Mouse (Mus musculus) erythroblast, adult 5-6 weeks (primary cell): ENCODE results near the gene Pomt2. TPM values are rescaled to one million over a fixed set of nuclear protein-coding genes. Genes with fewer than 3 reads are reported as not detected.

Experiments used
- ATAC-seq: replicated peaks from 2 replicates; pipeline ENCODE4 v1.8.0; 2016; ENCODE audit warnings: moderate number of reproducible peaks, mild to moderate bottlenecking, moderate TSS enrichment, inconsistent platforms; ENCODE audit not compliant: poor library complexity, low FRiP score, severe bottlenecking
- total RNA-seq, 2 experiments: library from RNA; stranded (forward) in 1 of 2; stranded (reverse) in 1 of 2; fragments of 150-400 nt in 1 of 2; fragments of 200-764, 138-1000 nt in 1 of 2; gene quantifications; 2 replicates each; pipeline versions ENCODE4 v1.2.3 to v1.2.4; 2015 to 2017; ENCODE audit warnings: low replicate concordance in 2 of 2

The Pomt2 gene
- total RNA-seq, 2 experiments from 2014 or later = 0.58 to 1.7 TPM

- ATAC-seq = no peak
These were observed 90.7 kb downstream of the Pomt2 start for GRCm38 (mm10) chr12:87057066-87057465.

Other genes with a start within 250 kb of the Pomt2 start
- gene Cipc, start 200.9 kb downstream of the Pomt2 start, total RNA-seq (2015; ENCODE audit: low replicate concordance) = 4.8 and 7.1 TPM in 2 replicates
- gene Cipc, start 200.9 kb downstream of the Pomt2 start, total RNA-seq (2017; ENCODE audit: low replicate concordance) = 5.6 and 8.2 TPM in 2 replicates
- not detected in 2 replicates for gene Zdhhc22, start 157.5 kb downstream of the Pomt2 start, total RNA-seq (2015; ENCODE audit: low replicate concordance)
- 0.43 TPM in 1 of 2 replicates, not detected in the other for gene Zdhhc22, start 157.5 kb downstream of the Pomt2 start, total RNA-seq (2017; ENCODE audit: low replicate concordance)
- not detected in 2 replicates for gene Tmem63c, start 126.6 kb downstream of the Pomt2 start, total RNA-seq (2015; ENCODE audit: low replicate concordance)
- gene Tmem63c, start 126.6 kb downstream of the Pomt2 start, total RNA-seq (2017; ENCODE audit: low replicate concordance) = not detected in 2 replicates
- not detected in 2 replicates for gene Ngb, start 45.4 kb downstream of the Pomt2 start, total RNA-seq (2015; ENCODE audit: low replicate concordance)
- gene Ngb, start 45.4 kb downstream of the Pomt2 start, total RNA-seq (2017; ENCODE audit: low replicate concordance) = not detected in 2 replicates
- 6.1 and 8.4 TPM in 2 replicates for gene Gstz1, start 803 bp downstream of the Pomt2 start, total RNA-seq (2015; ENCODE audit: low replicate concordance)
- 3.8 and 5.2 TPM in 2 replicates for gene Gstz1, start 803 bp downstream of the Pomt2 start, total RNA-seq (2017; ENCODE audit: low replicate concordance)
- gene Samd15, start 51.8 kb upstream of the Pomt2 start, total RNA-seq (2015; ENCODE audit: low replicate concordance) = not detected in 2 replicates
- 1.5 TPM in 1 of 2 replicates, not detected in the other for gene Samd15, start 51.8 kb upstream of the Pomt2 start, total RNA-seq (2017; ENCODE audit: low replicate concordance)
- 1.3 and 3.3 TPM in 2 replicates for gene Tmed8, start 52.5 kb upstream of the Pomt2 start, total RNA-seq (2015; ENCODE audit: low replicate concordance)
- 1.8 and 3.0 TPM in 2 replicates for gene Tmed8, start 52.5 kb upstream of the Pomt2 start, total RNA-seq (2017; ENCODE audit: low replicate concordance)
- gene Noxred1, start 90.8 kb upstream of the Pomt2 start, total RNA-seq (2015; ENCODE audit: low replicate concordance) = 2.7 TPM in 1 of 2 replicates, not detected in the other
- not detected in 2 replicates for gene Noxred1, start 90.8 kb upstream of the Pomt2 start, total RNA-seq (2017; ENCODE audit: low replicate concordance)
- gene Vipas39, start 118.3 kb upstream of the Pomt2 start, total RNA-seq (2015; ENCODE audit: low replicate concordance) = 5.9 and 16.7 TPM in 2 replicates
- gene Vipas39, start 118.3 kb upstream of the Pomt2 start, total RNA-seq (2017; ENCODE audit: low replicate concordance) = 5.9 and 6.6 TPM in 2 replicates
- 17.9 and 19.2 TPM in 2 replicates for gene Ahsa1, start 118.5 kb upstream of the Pomt2 start, total RNA-seq (2015; ENCODE audit: low replicate concordance)
- gene Ahsa1, start 118.5 kb upstream of the Pomt2 start, total RNA-seq (2017; ENCODE audit: low replicate concordance) = 53.0 and 74.6 TPM in 2 replicates
- gene Ism2, start 151.7 kb upstream of the Pomt2 start, total RNA-seq (2015; ENCODE audit: low replicate concordance) = not detected in 2 replicates
- gene Ism2, start 151.7 kb upstream of the Pomt2 start, total RNA-seq (2017; ENCODE audit: low replicate concordance) = not detected in 2 replicates
- gene Sptlc2, start 240.4 kb upstream of the Pomt2 start, total RNA-seq (2015; ENCODE audit: low replicate concordance) = 43.7 and 57.3 TPM in 2 replicates
- 33.7 and 61.5 TPM in 2 replicates for gene Sptlc2, start 240.4 kb upstream of the Pomt2 start, total RNA-seq (2017; ENCODE audit: low replicate concordance)